Mouse (Mus musculus) midbrain, embryonic 11.5 days (tissue): ENCODE results near the gene Vipr1. TPM values are rescaled to one million over a fixed set of nuclear protein-coding genes. Genes with fewer than 3 reads are reported as not detected.

Experiments
- ATAC-seq: fragments of 200-750 bp; cut with Nextera tagmentation; 2 replicates; pipeline ENCODE4 v1.8.0; 2017; ENCODE audit warnings: moderate TSS enrichment, moderate library complexity; ENCODE audit not compliant: low FRiP score
- DNase-seq: peaks from one replicate; pipeline ENCODE4 v3.0.0; 2015; ENCODE audit warnings: low spot score; ENCODE audit errors: missing footprints
- H3K27ac ChIP-seq: fragments of 300-500 bp; sonication (generic); 2 replicates; pipeline ENCODE4 v1.5.1; 2014; ENCODE audit warnings: low read depth, low read length
- H3K27me3 ChIP-seq: fragments of 300-500 bp; sonication (generic); 2 replicates; pipeline ENCODE4 v1.6.1; 2014; ENCODE audit warnings: mild to moderate bottlenecking, low read length, moderate library complexity, mixed read lengths; ENCODE audit not compliant: control insufficient read depth, insufficient read depth
- H3K36me3 ChIP-seq: fragments of 300-500 bp; sonication (generic); 2 replicates; pipeline ENCODE4 v1.6.1; 2014; ENCODE audit warnings: mild to moderate bottlenecking, low read length, moderate library complexity, mixed read lengths; ENCODE audit not compliant: control insufficient read depth, insufficient read depth
- H3K4me1 ChIP-seq: fragments of 300-500 bp; sonication (generic); 2 replicates; pipeline ENCODE4 v1.6.1; 2014; ENCODE audit warnings: low read length; ENCODE audit not compliant: control insufficient read depth, insufficient read depth
- H3K4me2 ChIP-seq: fragments of 300-500 bp; sonication (generic); 2 replicates; pipeline ENCODE4 v1.6.1; 2014; ENCODE audit warnings: mild to moderate bottlenecking, moderate library complexity
- H3K4me3 ChIP-seq: fragments of 300-500 bp; sonication (generic); 2 replicates; pipeline ENCODE4 v1.5.1; 2014; ENCODE audit warnings: low read depth, low read length
- H3K9ac ChIP-seq: fragments of 300-500 bp; sonication (generic); 2 replicates; pipeline ENCODE4 v1.6.1; 2014; ENCODE audit warnings: low read length
- H3K9me3 ChIP-seq: fragments of 300-500 bp; sonication (generic); 2 replicates; pipeline ENCODE4 v1.6.1; 2016; ENCODE audit warnings: low read length; ENCODE audit not compliant: control insufficient read depth
- WGBS: fragments of 180-500 bp; shearing (Covaris S2); extraction: QIAGEN DNeasy Blood & Tissue Kit; methylation state at CpG from one replicate; pipeline ENCODE4 v1.1.7; 2014; 5-methylcytosine and 5-hydroxymethylcytosine counted together
- polyA plus RNA-seq: library from polyadenylated mRNA; unstranded; fragments of >200 nt; fragmentation: Nextera tagmentation; extraction: Ambion mirVana; gene quantifications from 2 replicates; pipeline ENCODE4 v1.2.1, GENCODE M21; 2014

The Vipr1 gene
- polyA plus RNA-seq, 1 experiment from 2014 or later, result 0.41 TPM

DNA sequence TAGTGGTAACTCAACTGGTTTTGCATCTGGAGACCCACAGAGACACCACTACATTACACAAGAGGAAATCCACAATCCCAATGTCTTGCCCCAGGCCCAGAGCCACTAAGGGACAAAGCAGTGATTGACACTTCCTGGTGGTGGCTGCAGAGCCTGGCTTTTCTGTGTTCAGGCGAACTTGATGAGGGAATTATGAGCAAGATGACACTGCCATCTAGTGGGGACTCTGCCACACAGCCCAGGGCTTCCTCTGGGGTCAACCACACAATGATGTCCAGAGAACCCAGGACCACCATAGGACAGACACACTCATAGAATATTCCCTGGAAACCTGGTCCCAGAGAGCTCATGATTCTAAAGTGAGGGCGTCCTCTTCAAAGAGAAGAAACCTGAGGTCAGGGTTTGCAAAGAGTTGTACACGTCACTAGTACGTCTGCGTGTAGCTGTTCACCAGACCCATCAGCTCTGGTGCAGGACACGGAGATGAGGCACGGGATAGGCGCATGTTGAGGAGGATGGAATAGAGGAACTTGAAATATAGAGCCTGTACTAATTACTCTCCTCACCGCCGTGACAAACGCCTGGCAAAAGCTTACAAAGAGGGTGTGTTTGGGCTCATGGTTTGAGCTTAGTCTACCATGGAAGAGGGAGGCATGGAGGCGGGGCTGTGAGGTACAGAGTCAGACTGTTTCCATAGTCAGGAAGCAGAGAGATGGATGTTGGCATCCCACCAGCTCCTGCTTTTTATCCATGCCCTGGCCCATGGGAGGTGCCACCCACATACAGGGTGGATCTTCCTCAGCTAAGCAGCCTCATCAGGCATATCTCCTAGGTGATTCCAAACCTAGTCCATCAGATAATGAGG is 36.9 kb upstream of the Vipr1 start:
- DNase-seq (peak; percentile 97), ATAC-seq (peak; percentile 87)
- no peaks in the 10 kb centered on the region for H3K27me3 ChIP-seq
- H3K9ac ChIP-seq, result no peak overlapping the region
- no peaks in the 10 kb centered on the region for H3K4me1 ChIP-seq
- no peak overlapping the region for H3K27ac ChIP-seq
- H3K36me3 ChIP-seq, result no peaks in the 10 kb centered on the region
- no peaks in the 10 kb centered on the region for H3K9me3 ChIP-seq
- H3K4me3 ChIP-seq, result no peak overlapping the region
- no peak overlapping the region for H3K4me2 ChIP-seq
- 59% methylated on average over 12 of the region's 12 CpGs for WGBS

DNA sequence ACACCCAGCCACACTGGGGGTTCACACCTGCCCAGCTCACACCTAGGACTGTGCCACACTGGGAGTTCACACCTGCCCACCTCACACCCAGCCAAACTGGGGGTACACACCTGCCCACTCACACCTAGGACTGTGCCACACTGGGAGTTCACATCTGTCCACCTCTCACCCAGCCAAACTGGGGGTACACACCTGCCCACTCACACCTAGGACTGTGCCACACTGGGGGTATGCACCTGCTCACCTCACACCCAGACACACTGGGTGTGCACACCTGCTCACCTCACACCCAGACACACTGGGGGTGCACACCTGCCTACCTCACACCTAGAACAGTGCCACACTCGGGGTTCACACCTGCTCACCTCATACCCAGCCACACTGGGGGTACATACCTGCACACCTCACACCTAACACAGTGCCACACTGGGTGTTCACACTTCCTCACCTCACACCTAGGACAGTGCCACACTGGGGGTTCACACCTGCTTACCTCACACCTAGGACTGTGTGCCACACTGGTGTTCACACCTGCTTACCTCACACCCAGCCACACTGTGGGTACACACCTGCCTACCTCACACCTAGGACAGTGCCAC is 35.9 kb upstream of the Vipr1 start:
- 58% methylated on average over 1 of the region's 1 CpGs for WGBS

DNA sequence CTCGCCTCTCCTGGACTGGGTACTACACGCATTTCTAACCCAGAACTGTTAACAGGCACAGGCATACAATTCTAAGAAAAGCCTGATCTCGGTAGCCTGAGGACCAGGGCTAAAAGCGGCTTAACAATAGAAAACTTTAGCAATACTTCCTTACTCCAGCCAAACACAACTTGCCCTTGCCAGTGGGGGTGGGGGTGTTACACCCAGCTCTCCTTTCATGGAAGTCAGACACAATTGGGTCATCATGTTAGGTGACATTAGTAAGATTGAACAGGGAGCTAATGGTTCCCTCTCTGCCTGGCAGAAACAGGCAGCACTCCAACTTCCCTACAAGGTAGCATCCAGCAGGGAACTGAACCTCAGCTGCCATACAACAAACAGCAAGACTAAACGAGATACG is 33.1 kb upstream of the Vipr1 start:
- Histone ChIP-seq H3K9me3 (no peaks in the 10 kb centered on the region), H3K27ac (no peak overlapping the region), H3K4me3 (no peak overlapping the region), H3K36me3 (no peaks in the 10 kb centered on the region), H3K4me2 (no peak overlapping the region), H3K4me1 (no peaks in the 10 kb centered on the region), H3K9ac (no peak overlapping the region), H3K27me3 (no peaks in the 10 kb centered on the region)
- DNase-seq (no peak), ATAC-seq (no peak)
- 80% methylated on average over 6 of the region's 6 CpGs for WGBS

More for the DNA sequence above, 35.9 kb upstream of the Vipr1 start:
- peak; percentile 33; the same call in 1 of the 2 replicates for ATAC-seq
- DNase-seq, result peak; percentile 39
- Histone ChIP-seq H3K9ac (no peak overlapping the region), H3K9me3 (no peaks in the 10 kb centered on the region), H3K27me3 (no peaks in the 10 kb centered on the region), H3K4me2 (no peak overlapping the region), H3K36me3 (no peaks in the 10 kb centered on the region), H3K4me1 (no peaks in the 10 kb centered on the region), H3K27ac (no peak overlapping the region), H3K4me3 (no peak overlapping the region)

DNA sequence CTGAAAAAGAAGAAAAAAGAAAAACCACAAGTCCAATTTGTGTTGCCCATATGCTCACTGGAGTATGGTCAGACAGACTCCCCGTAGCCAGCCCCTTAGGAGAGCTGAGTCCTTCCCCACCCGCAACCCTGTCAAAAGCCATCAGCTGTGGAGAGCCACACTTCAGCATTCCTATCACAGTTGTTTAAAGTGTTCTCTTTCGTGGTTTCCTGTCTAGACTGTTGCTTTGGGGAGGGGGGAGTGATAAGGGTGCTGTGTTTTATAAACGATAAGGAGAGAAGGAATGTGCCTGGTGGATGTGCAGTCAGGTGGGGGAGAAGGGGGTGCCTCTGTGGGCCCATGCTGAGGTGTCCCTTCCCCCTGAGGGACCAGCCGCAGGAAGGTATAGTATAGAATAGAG is 29.3 kb upstream of the Vipr1 start:
- H3K4me3 ChIP-seq, result no peak overlapping the region
- no peak overlapping the region for H3K27ac ChIP-seq
- H3K36me3 ChIP-seq, result no peaks in the 10 kb centered on the region
- no peak for ATAC-seq
- no peak overlapping the region for H3K9ac ChIP-seq
- H3K4me1 ChIP-seq, result no peaks in the 10 kb centered on the region
- no peak overlapping the region for H3K4me2 ChIP-seq
- H3K27me3 ChIP-seq, result no peaks in the 10 kb centered on the region
- 81% methylated on average over 4 of the region's 5 CpGs for WGBS
- H3K9me3 ChIP-seq, result no peaks in the 10 kb centered on the region
- no peak for DNase-seq

DNA sequence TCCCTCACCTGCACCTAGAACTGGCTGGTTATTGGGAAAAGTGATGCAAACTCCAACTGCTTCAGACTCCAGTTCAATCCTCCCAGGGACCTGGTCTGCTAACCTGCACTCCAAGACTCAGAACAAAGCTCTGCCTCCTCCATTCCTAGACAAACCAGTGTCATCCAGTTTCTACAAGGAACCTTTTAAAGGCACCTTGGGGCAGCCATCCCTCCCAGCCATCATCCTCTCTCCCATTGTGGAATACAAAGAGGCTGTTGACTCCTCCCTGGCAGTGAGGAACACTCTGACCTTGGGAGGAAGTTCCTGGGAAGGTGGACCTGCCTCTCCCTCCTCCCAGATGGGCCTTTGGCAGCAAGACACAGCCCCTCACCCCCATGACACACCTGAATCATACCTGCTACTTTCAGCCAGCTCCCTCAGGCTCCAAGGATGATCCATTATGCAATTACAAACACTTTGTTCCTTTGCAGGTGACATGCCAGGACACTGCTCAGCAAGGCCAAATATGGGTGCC is 28.2 kb upstream of the Vipr1 start:
- no peak for ATAC-seq

DNA sequence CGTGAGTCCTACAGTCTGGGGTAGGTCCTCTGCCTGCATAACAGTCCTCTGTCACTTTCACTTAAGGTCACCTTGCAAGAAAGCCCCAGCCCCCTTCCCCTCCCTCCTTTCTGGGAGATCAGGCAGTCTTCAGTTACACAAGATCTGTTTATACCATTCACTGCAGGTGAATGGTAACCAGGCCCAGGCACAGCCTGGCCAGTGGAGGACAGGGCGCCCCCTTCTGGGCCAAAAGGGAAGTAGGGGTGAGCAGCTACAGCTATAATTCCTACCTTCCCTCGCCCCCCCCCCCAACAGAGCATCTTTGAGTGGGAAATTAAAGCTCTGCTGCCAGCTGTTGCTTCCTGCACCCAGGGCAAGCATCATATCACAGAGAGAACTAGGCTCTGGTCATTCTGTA is 26.0 kb upstream of the Vipr1 start:
- Histone ChIP-seq H3K4me1 (no peaks in the 10 kb centered on the region), H3K9me3 (no peaks in the 10 kb centered on the region), H3K27ac (no peak overlapping the region), H3K4me3 (no peak overlapping the region), H3K9ac (no peak overlapping the region), H3K36me3 (no peaks in the 10 kb centered on the region), H3K4me2 (no peak overlapping the region), H3K27me3 (no peaks in the 10 kb centered on the region)
- DNase-seq (peak; percentile 85), ATAC-seq (no peak)
- WGBS, result 54% methylated on average over 3 of the region's 3 CpGs

More for the DNA sequence above, 28.2 kb upstream of the Vipr1 start:
- H3K4me1 ChIP-seq, result no peaks in the 10 kb centered on the region
- peak; percentile 69 for DNase-seq
- no peaks in the 10 kb centered on the region for H3K27me3 ChIP-seq
- no peaks in the 10 kb centered on the region for H3K9me3 ChIP-seq
- H3K36me3 ChIP-seq, result no peaks in the 10 kb centered on the region
- no peak overlapping the region for H3K27ac ChIP-seq
- no peak overlapping the region for H3K9ac ChIP-seq
- no peak overlapping the region for H3K4me2 ChIP-seq
- no peak overlapping the region for H3K4me3 ChIP-seq

DNA sequence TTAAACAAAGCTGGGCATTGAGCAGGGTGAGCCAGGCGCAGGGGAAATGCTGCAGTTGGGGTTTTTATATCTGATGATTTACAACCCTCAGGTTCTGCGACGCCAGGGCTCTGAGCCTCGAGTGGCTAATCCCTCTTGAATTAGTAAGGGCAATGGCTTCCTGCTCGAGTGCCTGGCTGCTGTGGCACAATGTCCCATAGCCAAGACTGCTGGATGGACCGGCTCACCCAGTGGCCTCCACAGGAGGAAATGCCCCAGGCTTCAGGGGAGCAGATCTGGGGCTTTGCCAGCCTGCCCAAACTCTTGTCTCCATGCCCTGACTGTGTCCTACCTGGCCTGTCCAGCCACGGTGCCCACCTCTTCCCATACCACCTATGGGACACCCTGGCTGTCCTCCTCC is 23.1 kb upstream of the Vipr1 start:
- no peaks in the 10 kb centered on the region for H3K9me3 ChIP-seq
- no peaks in the 10 kb centered on the region for H3K4me1 ChIP-seq
- peak; percentile 35 for DNase-seq
- H3K9ac ChIP-seq, result no peak overlapping the region
- 52% methylated on average over 7 of the region's 7 CpGs for WGBS
- H3K27me3 ChIP-seq, result no peaks in the 10 kb centered on the region
- H3K4me3 ChIP-seq, result no peak overlapping the region
- no peak for ATAC-seq
- no peaks in the 10 kb centered on the region for H3K36me3 ChIP-seq
- no peak overlapping the region for H3K4me2 ChIP-seq
- no peak overlapping the region for H3K27ac ChIP-seq

DNA sequence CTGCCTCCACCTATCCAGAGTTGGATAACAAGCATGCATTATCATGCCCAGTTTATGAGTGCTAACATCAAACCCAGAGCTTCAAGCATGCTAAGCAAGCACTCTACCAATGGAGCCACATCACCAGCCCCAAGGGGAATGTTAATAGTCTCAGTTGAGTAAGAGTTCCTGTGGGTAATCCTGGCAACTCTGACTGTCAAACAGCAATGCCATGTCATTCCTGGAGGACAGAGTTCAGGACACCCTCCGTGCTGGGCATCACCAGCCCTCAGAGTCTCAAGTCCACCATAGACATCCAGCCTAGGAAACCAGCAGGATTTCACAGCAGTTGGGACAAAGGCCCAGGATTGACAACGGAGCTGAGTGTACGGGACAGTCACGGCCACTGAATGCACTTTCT is 19.3 kb upstream of the Vipr1 start:
- H3K4me1 ChIP-seq, result no peaks in the 10 kb centered on the region
- H3K27me3 ChIP-seq, result no peaks in the 10 kb centered on the region
- H3K9me3 ChIP-seq, result no peaks in the 10 kb centered on the region
- no peak overlapping the region for H3K4me3 ChIP-seq
- ATAC-seq (no peak), DNase-seq (no peak)
- H3K9ac ChIP-seq, result no peak overlapping the region
- no peaks in the 10 kb centered on the region for H3K36me3 ChIP-seq
- no peak overlapping the region for H3K4me2 ChIP-seq
- 83% methylated on average over 4 of the region's 4 CpGs for WGBS
- no peak overlapping the region for H3K27ac ChIP-seq

DNA sequence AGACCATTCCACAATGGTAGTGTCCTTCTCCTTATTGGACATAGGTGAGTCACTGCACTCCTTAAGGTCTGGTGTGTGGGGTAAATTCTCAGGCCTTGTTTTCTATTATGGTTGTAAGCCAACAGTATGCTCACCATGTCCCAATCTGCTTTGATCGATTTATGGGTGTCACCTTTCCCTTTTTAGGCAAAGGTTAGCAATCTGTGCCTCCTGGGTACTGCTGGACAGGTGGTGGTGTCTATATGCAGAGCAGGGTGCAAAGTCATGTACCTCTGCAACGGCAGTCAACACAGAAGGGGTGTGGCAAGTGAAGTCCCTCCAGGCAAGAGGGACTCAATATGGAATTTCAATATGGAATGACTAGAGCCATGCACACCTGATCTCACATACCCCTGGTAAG is 17.6 kb upstream of the Vipr1 start:
- Histone ChIP-seq H3K9me3 (no peaks in the 10 kb centered on the region), H3K36me3 (no peaks in the 10 kb centered on the region), H3K4me3 (no peak overlapping the region), H3K27me3 (no peaks in the 10 kb centered on the region), H3K27ac (no peak overlapping the region), H3K4me1 (no peaks in the 10 kb centered on the region), H3K9ac (no peak overlapping the region), H3K4me2 (no peak overlapping the region)
- ATAC-seq (no peak), DNase-seq (no peak)
- 86% methylated on average over 2 of the region's 2 CpGs for WGBS
